Mouse (Mus musculus) kidney, postnatal 25 days (tissue): Measurements from ENCODE around the gene Ranbp1.

Experiments
- DNase-seq, 2 experiments: peaks; one replicate each; pipeline ENCODE4 v3.0.0; 2021; ENCODE audit warnings: mixed read lengths in 2 of 2

The Ranbp1 gene

GRCm38 (mm10) chr16:18233919-18234670 is 14.4 kb downstream of the Ranbp1 start:
- DNase-seq = no peak

GRCm38 (mm10) chr16:18233451-18233850 is 15.1 kb downstream of the Ranbp1 start:
- no peak for DNase-seq

- no peak for DNase-seq
Observed at GRCm38 (mm10) chr16:18231451-18231850, 17.1 kb downstream of the Ranbp1 start.

- DNase-seq = no peak
Observed at GRCm38 (mm10) chr16:18231047-18231446, 17.5 kb downstream of the Ranbp1 start.

GRCm38 (mm10) chr16:18230617-18231016 is 17.9 kb downstream of the Ranbp1 start:
- DNase-seq = no peak

- DNase-seq = peak in 1 of 2 experiments; percentile 14
Observed at GRCm38 (mm10) chr16:18229622-18230021, 18.9 kb downstream of the Ranbp1 start.

GRCm38 (mm10) chr16:18228856-18229255 is 19.7 kb downstream of the Ranbp1 start:
- no peak for DNase-seq

- no peak for DNase-seq
Observed at GRCm38 (mm10) chr16:18227897-18228422, 20.6 kb downstream of the Ranbp1 start.

- DNase-seq = no peak
Observed at GRCm38 (mm10) chr16:18227187-18227586, 21.3 kb downstream of the Ranbp1 start.

- DNase-seq = no peak
Observed at GRCm38 (mm10) chr16:18222188-18222587, 26.3 kb downstream of the Ranbp1 start.

- DNase-seq = no peak
Observed at GRCm38 (mm10) chr16:18221543-18221898, 27.0 kb downstream of the Ranbp1 start.

- DNase-seq = no peak
Observed at GRCm38 (mm10) chr16:18220856-18221542, 27.5 kb downstream of the Ranbp1 start.

- DNase-seq = peak; percentile 35 to 57
Observed at GRCm38 (mm10) chr16:18220001-18220400, 28.5 kb downstream of the Ranbp1 start.

GRCm38 (mm10) chr16:18218580-18218996 is 29.9 kb downstream of the Ranbp1 start:
- DNase-seq = no peak

- no peak for DNase-seq
Observed at GRCm38 (mm10) chr16:18217579-18217978, 31.0 kb downstream of the Ranbp1 start, which contains the start of gene Ccdc188. Ccdc188 (plus strand) TSS chr16:18217879.

- no peak for DNase-seq
Observed at GRCm38 (mm10) chr16:18214858-18215257, 33.7 kb downstream of the Ranbp1 start.

- no peak for DNase-seq
Observed at GRCm38 (mm10) chr16:18213689-18214088, 34.8 kb downstream of the Ranbp1 start.

- peak; percentile 85 to 95 for DNase-seq
Observed at GRCm38 (mm10) chr16:18211417-18212171, 36.9 kb downstream of the Ranbp1 start.

- DNase-seq = peak; percentile 54 to 80
Observed at GRCm38 (mm10) chr16:18210701-18211416, 37.7 kb downstream of the Ranbp1 start.

GRCm38 (mm10) chr16:18203430-18204091 is 45.0 kb downstream of the Ranbp1 start:
- DNase-seq = no peak

GRCm38 (mm10) chr16:18202061-18202460 is 46.5 kb downstream of the Ranbp1 start:
- no peak for DNase-seq

GRCm38 (mm10) chr16:18201620-18202019 is 46.9 kb downstream of the Ranbp1 start:
- no peak for DNase-seq
